Mouse (Mus musculus): Measurements from ENCODE around the gene Uhrf1.

- TF ChIP-seq GATA1 (IDR thresholded peaks at IDR 0.05; ENCODE audit: low read length): no peak
- TF ChIP-seq TAL1 (IDR thresholded peaks at IDR 0.05; ENCODE audit: low read length): no peak
Measured at GRCm38 (mm10) chr17:56372109-56372508, 69.0 kb downstream of the Uhrf1 start.

Data from erythroblast, embryonic 14.5 days (primary cell).